Comparison of ENCODE assay signal across 19 mouse cellular contexts in genomic region chr6:43333479-43333878, GRCm38 (mm10). TPM values are rescaled to one million over a fixed set of nuclear protein-coding genes. Genes with fewer than 3 reads are reported as not detected.
DNase-seq lines count a peak whose midpoint lies in the region; ATAC-seq and TF ChIP-seq lines count a peak whose summit lies in the region.
"Had no signal": no experiment of that assay in that cellular context is flagged by ENCODE, and none has a peak within 500 bp of the region (broad histone marks: within the 10 kb centered on the region; RNA-seq: fewer than 3 reads in every experiment).

No protein-coding gene starts in this region.

- no peaks in the 10 kb centered on the region for H3K27me3 ChIP-seq in forebrain, embryonic 16.5 days (replicated peaks; ENCODE audit: control insufficient read depth, insufficient read depth, low read length)
- no peaks in the 10 kb centered on the region for H3K27me3 ChIP-seq in forebrain, postnatal 0 days (ENCODE audit: insufficient read depth, low read length)
- no peaks in the 10 kb centered on the region for H3K27me3 ChIP-seq in midbrain, embryonic 13.5 days
- no peaks in the 10 kb centered on the region for H3K27me3 ChIP-seq in midbrain, embryonic 10.5 days (ENCODE audit: low read depth, poor library complexity, severe bottlenecking)
- H3K27me3 ChIP-seq in midbrain, embryonic 16.5 days (ENCODE audit: control insufficient read depth, insufficient read depth, low read depth, low read length), result no peaks in the 10 kb centered on the region
- H3K27me3 ChIP-seq: kidney, embryonic 15.5 days had no signal

- peaks cover 12% of the 10 kb centered on the region for H3K4me1 ChIP-seq in forebrain, embryonic 16.5 days (replicated peaks; ENCODE audit: control insufficient read depth, insufficient read depth, low read length)
- no peaks in the 10 kb centered on the region for H3K4me1 ChIP-seq in forebrain, postnatal 0 days (ENCODE audit: insufficient read depth)
- peaks cover 8% of the 10 kb centered on the region; the same call in 1 of the 2 replicates for H3K4me1 ChIP-seq in midbrain, embryonic 13.5 days (replicated peaks)
- no peaks in the 10 kb centered on the region for H3K4me1 ChIP-seq in midbrain, embryonic 10.5 days
- H3K4me1 ChIP-seq in midbrain, embryonic 16.5 days (ENCODE audit: control insufficient read depth, insufficient read depth, low read length), result no peaks in the 10 kb centered on the region

- no peak for TF ChIP-seq CTCF in forebrain, postnatal 0 days (IDR thresholded peaks at IDR 0.05; ENCODE audit: low read depth)

- no peaks in the 10 kb centered on the region for H3K36me3 ChIP-seq in forebrain, embryonic 16.5 days (ENCODE audit: control insufficient read depth, insufficient read depth)
- no peaks in the 10 kb centered on the region for H3K36me3 ChIP-seq in forebrain, postnatal 0 days (ENCODE audit: insufficient read depth)
- no peaks in the 10 kb centered on the region for H3K36me3 ChIP-seq in midbrain, embryonic 13.5 days
- no peaks in the 10 kb centered on the region for H3K36me3 ChIP-seq in midbrain, embryonic 10.5 days
- no peaks in the 10 kb centered on the region for H3K36me3 ChIP-seq in midbrain, embryonic 16.5 days (ENCODE audit: control insufficient read depth, insufficient read depth, low read length)
- H3K36me3 ChIP-seq: G1E; kidney, embryonic 15.5 days had no signal

- WGBS in forebrain, embryonic 16.5 days, result 38% methylated on average over 4 of the region's 4 CpGs
- 27% methylated on average over 4 of the region's 4 CpGs for WGBS in forebrain, postnatal 0 days
- 67% methylated on average over 4 of the region's 4 CpGs for WGBS in midbrain, embryonic 13.5 days
- WGBS in midbrain, embryonic 10.5 days, result 75% methylated on average over 4 of the region's 4 CpGs
- WGBS in midbrain, embryonic 16.5 days, result 47% methylated on average over 4 of the region's 4 CpGs

- no peak overlapping the region; the same call in 1 of the 2 replicates for H3K9ac ChIP-seq in forebrain, embryonic 16.5 days (replicated peaks; ENCODE audit: low read depth, low read length)
- no peak overlapping the region for H3K9ac ChIP-seq in forebrain, postnatal 0 days
- no peak overlapping the region for H3K9ac ChIP-seq in midbrain, embryonic 13.5 days (replicated peaks)
- no peak overlapping the region for H3K9ac ChIP-seq in midbrain, embryonic 16.5 days (ENCODE audit: low read depth, low read length)
- H3K9ac ChIP-seq: kidney, embryonic 15.5 days had no signal

- no peak overlapping the region for H3K27ac ChIP-seq in forebrain, embryonic 16.5 days (ENCODE audit: low read length)
- H3K27ac ChIP-seq in forebrain, postnatal 0 days (ENCODE audit: low read depth, low read length), result no peak overlapping the region
- no peak overlapping the region for H3K27ac ChIP-seq in midbrain, embryonic 13.5 days
- H3K27ac ChIP-seq in midbrain, embryonic 10.5 days (replicated peaks), result no peak overlapping the region
- H3K27ac ChIP-seq in midbrain, embryonic 16.5 days (ENCODE audit: low read length), result no peak overlapping the region
- H3K27ac ChIP-seq: gastrocnemius, adult 2 months; heart, adult 2 months; kidney, embryonic 15.5 days; layer of hippocampus, adult 2 months had no signal

- no peaks in the 10 kb centered on the region for H3K9me3 ChIP-seq in forebrain, embryonic 16.5 days (ENCODE audit: control insufficient read depth, low read length)
- no peaks in the 10 kb centered on the region for H3K9me3 ChIP-seq in forebrain, postnatal 0 days (ENCODE audit: low read length)
- H3K9me3 ChIP-seq in midbrain, embryonic 13.5 days, result no peaks in the 10 kb centered on the region
- H3K9me3 ChIP-seq in midbrain, embryonic 10.5 days (replicated peaks), result no peaks in the 10 kb centered on the region
- H3K9me3 ChIP-seq in midbrain, embryonic 16.5 days (replicated peaks; ENCODE audit: control insufficient read depth, low read length, poor library complexity, severe bottlenecking), result no peaks in the 10 kb centered on the region
- H3K9me3 ChIP-seq: G1E; kidney, embryonic 15.5 days had no signal

- no peak overlapping the region for H3K4me2 ChIP-seq in forebrain, embryonic 16.5 days (ENCODE audit: low read length)
- no peak overlapping the region for H3K4me2 ChIP-seq in forebrain, postnatal 0 days (ENCODE audit: low read depth)
- no peak overlapping the region for H3K4me2 ChIP-seq in midbrain, embryonic 13.5 days (replicated peaks)
- H3K4me2 ChIP-seq in midbrain, embryonic 16.5 days (ENCODE audit: low read length), result no peak overlapping the region
- H3K4me2 ChIP-seq: kidney, embryonic 15.5 days had no signal

- DNase-seq in forebrain, postnatal 0 days, result no peak
- no peak for DNase-seq in midbrain, embryonic 10.5 days (ENCODE audit: low spot score)
- DNase-seq in cerebellum, adult 18-20 months, result peak; percentile 88 to 89
- DNase-seq in layer of hippocampus, adult 9-10 months (ENCODE audit: low spot score), result no peak
- no peak for DNase-seq in left cerebral cortex, postnatal 10 days (ENCODE audit: extremely low spot score in 1 of 2, low spot score in 2 of 2)
- DNase-seq: gastrocnemius, adult 2 months; heart, adult 2 months; heart, postnatal 14 days; thymus, adult 18-20 months had no signal

- intact Hi-C loops in left cerebral cortex, postnatal 10 days (cut with DNase I), result no loop called here

- H3K4me3 ChIP-seq in forebrain, embryonic 16.5 days (replicated peaks; ENCODE audit: low read length), result no peak overlapping the region
- no peak overlapping the region for H3K4me3 ChIP-seq in forebrain, postnatal 0 days (ENCODE audit: low read depth, low read length)
- no peak overlapping the region for H3K4me3 ChIP-seq in midbrain, embryonic 13.5 days (replicated peaks)
- H3K4me3 ChIP-seq in midbrain, embryonic 10.5 days, result no peak overlapping the region
- no peak overlapping the region for H3K4me3 ChIP-seq in midbrain, embryonic 16.5 days (ENCODE audit: low read depth, low read length)
- H3K4me3 ChIP-seq: gastrocnemius, adult 2 months; heart, adult 2 months; kidney, embryonic 15.5 days; layer of hippocampus, adult 2 months had no signal

- peak; percentile 73 for ATAC-seq in forebrain, embryonic 16.5 days
- no peak for ATAC-seq in forebrain, postnatal 0 days
- ATAC-seq in midbrain, embryonic 13.5 days, result peak; percentile 38; the same call in 1 of the 2 replicates
- ATAC-seq in midbrain, embryonic 16.5 days, result peak; percentile 52; the same call in 1 of the 2 replicates

RNA-seq across cellular contexts. Expression of gene Nobox, which starts 24.1 kb away (rescaled TPM):
- polyA plus RNA-seq in forebrain, embryonic 16.5 days (2015; fragmentation: Nextera tagmentation; extraction: Ambion mirVana), result not detected in 2 replicates
- not detected in 2 replicates for total RNA-seq in forebrain, postnatal 0 days (2014; rRNA removed)
- polyA plus RNA-seq in forebrain, postnatal 0 days (2015; fragmentation: Nextera tagmentation; extraction: Ambion mirVana), result 0.12 TPM in 1 of 2 replicates, not detected in the other
- not detected in 2 replicates for polyA plus RNA-seq in midbrain, embryonic 13.5 days (2015; fragmentation: Nextera tagmentation; extraction: Ambion mirVana)
- not detected in 2 replicates for polyA plus RNA-seq in midbrain, embryonic 10.5 days (2016; fragmentation: Nextera tagmentation; extraction: Ambion mirVana)
- polyA plus RNA-seq in midbrain, embryonic 16.5 days (2015; fragmentation: Nextera tagmentation; extraction: Ambion mirVana), result not detected in 2 replicates
- total RNA-seq in left cerebral cortex, postnatal 10 days (2021), result not detected
- total RNA-seq: G1E; gastrocnemius, adult 2 months; heart, adult 2 months; heart, postnatal 14 days; layer of hippocampus, adult 2 months; left cerebral cortex, adult 8-10 months; liver, adult 2 months; megakaryocyte progenitor cell, adult 5-6 weeks had no signal
- polyA plus RNA-seq: heart, adult 2 months; intestine, embryonic 14.5 days; kidney, embryonic 15.5 days had no signal

Comparison
In these comparisons a context has a peak if more than half of its experiments do, and no peak if none do; other contexts are left out.
1. DNase-seq: peak in cerebellum, adult 18-20 months (2 of 2); none in forebrain, postnatal 0 days (single experiment), midbrain, embryonic 10.5 days (single experiment), layer of hippocampus, adult 9-10 months (single experiment) and left cerebral cortex, postnatal 10 days (0 of 2).